Mouse (Mus musculus) embryonic stem cell, embryonic (primary cell): ENCODE results near the gene Grk3.

Source experiments
- CTCF ChIA-PET, 4 experiments: fragments of 300-600 bp in 2 of 4; fragments of 350-600 bp in 2 of 4; sonication (Branson Sonifier 250); formaldehyde crosslinking; loops; one replicate each; lab custom pipeline; 2022; ENCODE audit warnings: inconsistent platforms in 2 of 4; lab: Charles Lee
- POLR2A ChIA-PET, 4 experiments: fragments of 300-600 bp in 2 of 4; fragments of 350-600 bp in 2 of 4; sonication (Branson Sonifier 250); formaldehyde crosslinking; loops; one replicate each; lab custom pipeline; 2022; ENCODE audit warnings: antibody characterized with exemption in 4 of 4, inconsistent platforms in 1 of 4; lab: Charles Lee

Gene Grk3

GRCm38 (mm10) chr5:112910381-112910780 is 105.2 kb downstream of the Grk3 start:
- ChIA-PET POLR2A (interaction anchor here in 1 of 4 experiments (0.6 kb wide), 1 partner anchor 76 kb away, joined by 3 read pairs; no protein-coding TSS in a partner anchor), CTCF (no interaction called here)

GRCm38 (mm10) chr5:112908169-112908614 is 107.4 kb downstream of the Grk3 start:
- ChIA-PET CTCF (interaction anchor here in 1 of 4 experiments (0.6 kb wide), 2 partner anchors 11 to 38 kb away, joined by 3 to 12 read pairs; no protein-coding TSS in a partner anchor), POLR2A (interaction anchor here in 1 of 4 experiments (0.6 kb wide), 1 partner anchor 1052 kb away, joined by 4 read pairs; no protein-coding TSS in a partner anchor)

- POLR2A ChIA-PET, result no interaction called here
- CTCF ChIA-PET, result no interaction called here
Observed at GRCm38 (mm10) chr5:112907504-112907903, 108.1 kb downstream of the Grk3 start.

GRCm38 (mm10) chr5:112895674-112896654 is 119.6 kb downstream of the Grk3 start, which contains the start of gene Myo18b:
TSS of gene Myo18b (minus strand) at chr5:112896362.
- CTCF ChIA-PET, result interaction anchor here in 3 of 4 experiments (0.6 to 1.2 kb wide), 6 partner anchors 12 to 894 kb away, joined by 3 to 12 read pairs (median 6); no protein-coding TSS in a partner anchor
- POLR2A ChIA-PET, result interaction anchor here in 1 of 4 experiments (0.5 to 1.1 kb wide), 3 partner anchors 11 to 912 kb away, joined by 3 to 5 read pairs (median 4); no protein-coding TSS in a partner anchor

GRCm38 (mm10) chr5:112893462-112894060 is 122.0 kb downstream of the Grk3 start:
- POLR2A ChIA-PET, result interaction anchor here in 1 of 4 experiments (0.5 kb wide), 1 partner anchor 49 kb away, joined by 6 read pairs; no protein-coding TSS in a partner anchor
- CTCF ChIA-PET, result interaction anchor here in 1 of 4 experiments (0.6 kb wide), 1 partner anchor 64 kb away, joined by 5 read pairs; no protein-coding TSS in a partner anchor

GRCm38 (mm10) chr5:112892411-112892810 is 123.2 kb downstream of the Grk3 start:
- ChIA-PET CTCF (no interaction called here), POLR2A (no interaction called here)

- CTCF ChIA-PET, result interaction anchor here in 1 of 4 experiments (0.6 kb wide), 1 partner anchor 190 kb away, joined by 3 read pairs; no protein-coding TSS in a partner anchor
Observed at GRCm38 (mm10) chr5:112888651-112889050, 126.9 kb downstream of the Grk3 start.

GRCm38 (mm10) chr5:112886687-112887491 is 128.7 kb downstream of the Grk3 start:
- ChIA-PET POLR2A (no interaction called here), CTCF (interaction anchor here in 2 of 4 experiments (0.7 to 0.8 kb wide), 2 partner anchors 24 to 192 kb away, joined by 3 to 6 read pairs; no protein-coding TSS in a partner anchor)

More at GRCm38 (mm10) chr5:112888651-112889050, 126.9 kb downstream of the Grk3 start:
- POLR2A ChIA-PET, result interaction anchor here in 1 of 4 experiments (0.8 kb wide), 1 partner anchor 35 kb away, joined by 3 read pairs; no protein-coding TSS in a partner anchor

GRCm38 (mm10) chr5:112877391-112878115 is 138.0 kb downstream of the Grk3 start:
- ChIA-PET CTCF (interaction anchor here (0.6 to 1.9 kb wide), 20 partner anchors 11 to 422 kb away, joined by 3 to 7 read pairs (median 3); partner anchors contain the start of gene Crybb2 (in 1 of the 4)), POLR2A (interaction anchor here in 2 of 4 experiments (1.1 to 1.2 kb wide), 3 partner anchors 13 to 199 kb away, joined by 3 to 4 read pairs (median 3); no protein-coding TSS in a partner anchor)

- CTCF ChIA-PET, result interaction anchor here (0.6 to 1.9 kb wide), 18 partner anchors 11 to 421 kb away, joined by 3 to 7 read pairs (median 3); no protein-coding TSS in a partner anchor
- POLR2A ChIA-PET, result interaction anchor here in 2 of 4 experiments (1.1 to 1.2 kb wide), 3 partner anchors 14 to 199 kb away, joined by 3 to 4 read pairs (median 3); no protein-coding TSS in a partner anchor
Observed at GRCm38 (mm10) chr5:112876846-112877390, 138.7 kb downstream of the Grk3 start.

- POLR2A ChIA-PET, result interaction anchor here in 1 of 4 experiments (0.8 kb wide), 1 partner anchor 151 kb away, joined by 5 read pairs; no protein-coding TSS in a partner anchor
- CTCF ChIA-PET, result interaction anchor here in 1 of 4 experiments (3.6 kb wide), 1 partner anchor 206 kb away, joined by 29 read pairs; no protein-coding TSS in a partner anchor
Observed at GRCm38 (mm10) chr5:112872999-112873398, 142.6 kb downstream of the Grk3 start.

- ChIA-PET CTCF (interaction anchor here (0.5 to 4.0 kb wide), 56 partner anchors 9 to 437 kb away, joined by 3 to 46 read pairs (median 4); no protein-coding TSS in a partner anchor), POLR2A (interaction anchor here in 2 of 4 experiments (0.9 to 1.4 kb wide), 4 partner anchors 9 to 211 kb away, joined by 3 to 5 read pairs (median 3); no protein-coding TSS in a partner anchor)
Observed at GRCm38 (mm10) chr5:112870729-112871128, 144.9 kb downstream of the Grk3 start.

GRCm38 (mm10) chr5:112868620-112869019 is 147.0 kb downstream of the Grk3 start:
- ChIA-PET POLR2A (interaction anchor here in 2 of 4 experiments (0.7 to 1.2 kb wide), 3 partner anchors 57 to 582 kb away, joined by 3 to 5 read pairs (median 3); no protein-coding TSS in a partner anchor), CTCF (interaction anchor here in 3 of 4 experiments (0.7 to 4.0 kb wide), 10 partner anchors 19 to 306 kb away, joined by 3 to 46 read pairs (median 4); no protein-coding TSS in a partner anchor)

- ChIA-PET POLR2A (no interaction called here), CTCF (interaction anchor here in 2 of 4 experiments (0.6 to 1.5 kb wide), 2 partner anchors 15 to 331 kb away, joined by 3 to 5 read pairs; no protein-coding TSS in a partner anchor)
Observed at GRCm38 (mm10) chr5:112864719-112865367, 150.7 kb downstream of the Grk3 start.
